Mouse (Mus musculus): Measurements from ENCODE around the gene Krtap5-5.

GRCm38 (mm10) chr7:142190289-142190688 is 39.5 kb downstream of the Krtap5-5 start, which contains the start of gene Gm10153:
- TF ChIP-seq CTCF (IDR thresholded peaks at IDR 0.05; ENCODE audit: low read depth, low read length) (no peak), GATA1 (IDR thresholded peaks at IDR 0.05; ENCODE audit: borderline replicate concordance, low read length) (no peak), GATA2 (IDR thresholded peaks at IDR 0.05; ENCODE audit: borderline replicate concordance, low read depth, low read length) (no peak), POLR2AphosphoS5 (IDR thresholded peaks at IDR 0.05; ENCODE audit: insufficient replicate concordance, low read depth, low read length) (no peak)
